Mouse (Mus musculus) heart, embryonic 14.5 days (tissue): ENCODE results near the gene Paqr4. TPM values are rescaled to one million over a fixed set of nuclear protein-coding genes. Genes with fewer than 3 reads are reported as not detected.
"Not testable (repeated sequence)": the region's sequence is repeated elsewhere in the genome, so short reads cannot be mapped to it uniquely, and the experiment has no call there.

Source experiments
- ATAC-seq: fragments of 200-750 bp; cut with Nextera tagmentation; 2 replicates; pipeline ENCODE4 v1.8.0; 2017; ENCODE audit warnings: low read depth, moderate TSS enrichment; ENCODE audit not compliant: insufficient number of reproducible peaks, insufficient read depth, low FRiP score
- H3K27ac ChIP-seq, 2 experiments: fragments of 200-500 bp in 1 of 2; fragments of 300-500 bp in 1 of 2; sonication (generic) in 1 of 2; replicated peaks in 1 of 2; 2 replicates each; pipeline ENCODE4 v1.5.1; 2012 to 2014; ENCODE audit warnings: low read depth in 2 of 2, low read length in 2 of 2, control low read depth in 1 of 2, mild to moderate bottlenecking in 1 of 2, mixed read lengths in 1 of 2; ENCODE audit not compliant: control insufficient read depth in 1 of 2, insufficient read depth in 1 of 2
- H3K27me3 ChIP-seq: fragments of 300-500 bp; sonication (generic); 2 replicates; pipeline ENCODE4 v1.6.1; 2014; ENCODE audit warnings: mild to moderate bottlenecking, low read length, control low read depth; ENCODE audit not compliant: control insufficient read depth, insufficient read depth
- H3K36me3 ChIP-seq: fragments of 300-500 bp; sonication (generic); 2 replicates; pipeline ENCODE4 v1.6.1; 2014; ENCODE audit warnings: mild to moderate bottlenecking, control low read depth, low read length, mixed read lengths; ENCODE audit not compliant: control insufficient read depth, insufficient read depth
- H3K4me1 ChIP-seq, 2 experiments: fragments of 200-500 bp in 1 of 2; fragments of 300-500 bp in 1 of 2; sonication (generic) in 1 of 2; 2 replicates each; pipeline ENCODE4 v1.6.1; 2012 to 2014; ENCODE audit warnings: low read length in 2 of 2, control low read depth in 1 of 2, mixed read lengths in 1 of 2; ENCODE audit not compliant: control insufficient read depth in 2 of 2, insufficient read depth in 2 of 2
- H3K4me2 ChIP-seq: fragments of 300-500 bp; sonication (generic); 2 replicates; pipeline ENCODE4 v1.6.1; 2014; ENCODE audit warnings: mild to moderate bottlenecking, low read length
- H3K4me3 ChIP-seq, 2 experiments: fragments of 200-500 bp in 1 of 2; fragments of 300-500 bp in 1 of 2; sonication (generic) in 1 of 2; 2 replicates each; pipeline ENCODE4 v1.5.1; 2012 to 2014; ENCODE audit warnings: low read length in 2 of 2, mild to moderate bottlenecking in 2 of 2, control low read depth in 1 of 2, low read depth in 1 of 2, moderate library complexity in 1 of 2; ENCODE audit not compliant: control insufficient read depth in 1 of 2, insufficient read depth in 1 of 2
- H3K9ac ChIP-seq: fragments of 300-500 bp; sonication (generic); 2 replicates; pipeline ENCODE4 v1.6.1; 2014; ENCODE audit warnings: mild to moderate bottlenecking, low read length
- H3K9me3 ChIP-seq: fragments of 300-500 bp; sonication (generic); 2 replicates; pipeline ENCODE4 v1.6.1; 2016; ENCODE audit warnings: low read length, control low read depth; ENCODE audit not compliant: control insufficient read depth
- WGBS: fragments of 180-500 bp; shearing (Covaris S2); extraction: QIAGEN DNeasy Blood & Tissue Kit; methylation state at CpG from one replicate; pipeline ENCODE4 v1.1.7; 2014; 5-methylcytosine and 5-hydroxymethylcytosine counted together
- polyA plus RNA-seq: library from polyadenylated mRNA; unstranded; fragments of >200 nt; fragmentation: Nextera tagmentation; extraction: Ambion mirVana; gene quantifications from 2 replicates; pipeline ENCODE4 v1.2.1, GENCODE M21; 2014

Gene Paqr4
- polyA plus RNA-seq, 1 experiment from 2014 or later = 12.7 TPM

DNA sequence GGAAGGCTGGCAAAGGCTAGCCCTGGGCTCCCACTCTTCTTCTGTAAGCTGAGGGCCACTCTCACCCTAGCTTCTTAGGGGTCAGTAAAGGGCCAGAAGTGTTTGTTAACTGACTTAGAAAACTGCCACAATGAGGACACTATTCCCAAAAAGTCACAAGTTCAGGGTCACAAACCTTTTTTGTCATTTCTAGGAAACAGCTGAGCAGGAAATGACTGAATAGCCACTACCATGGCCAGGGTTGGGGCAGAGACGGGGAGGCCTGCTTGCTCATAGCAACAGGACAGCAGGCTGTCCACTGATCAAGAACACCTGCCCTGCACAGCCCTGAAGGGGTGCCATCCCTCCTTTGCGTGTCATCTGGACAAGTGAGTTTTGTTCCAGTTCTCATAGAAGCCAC lies 36.5 kb upstream of the Paqr4 start:
- H3K4me2 ChIP-seq = no peak overlapping the region
- no peaks in the 10 kb centered on the region for H3K9me3 ChIP-seq
- no peaks in the 10 kb centered on the region for H3K4me1 ChIP-seq
- H3K27ac ChIP-seq = no peak overlapping the region
- ATAC-seq = no peak
- 62% methylated on average over 2 of the region's 2 CpGs for WGBS
- no peaks in the 10 kb centered on the region for H3K36me3 ChIP-seq
- H3K9ac ChIP-seq = no peak overlapping the region
- no peaks in the 10 kb centered on the region for H3K27me3 ChIP-seq
- no peak overlapping the region for H3K4me3 ChIP-seq

- H3K9ac ChIP-seq = no peak overlapping the region
- 73% methylated on average over 10 of the region's 10 CpGs for WGBS
- H3K27ac ChIP-seq = no peak overlapping the region
- H3K36me3 ChIP-seq = no peaks in the 10 kb centered on the region
- H3K27me3 ChIP-seq = no peaks in the 10 kb centered on the region
- ATAC-seq = no peak
- H3K4me3 ChIP-seq = no peak overlapping the region
- no peaks in the 10 kb centered on the region for H3K9me3 ChIP-seq
- H3K4me1 ChIP-seq = no peaks in the 10 kb centered on the region
- no peak overlapping the region for H3K4me2 ChIP-seq
Observed at GRCm38 (mm10) chr17:23776216-23776615, 35.5 kb upstream of the Paqr4 start.

- H3K36me3 ChIP-seq = no peaks in the 10 kb centered on the region
- H3K4me1 ChIP-seq = peaks cover 3 to 9% of the 10 kb centered on the region in 2 experiments; a peak in 3 of 4 replicates
- no peaks in the 10 kb centered on the region for H3K9me3 ChIP-seq
- WGBS = 7% methylated on average over 12 of the region's 12 CpGs
- no peaks in the 10 kb centered on the region for H3K27me3 ChIP-seq
- H3K27ac ChIP-seq = no peak overlapping the region
- ATAC-seq = 0 out of 2 replicates have a peak, but pooled peaks have one; percentile 26
- H3K4me3 ChIP-seq = no peak overlapping the region
- H3K9ac ChIP-seq = no peak overlapping the region
- H3K4me2 ChIP-seq = no peak overlapping the region
Observed at GRCm38 (mm10) chr17:23774090-23774489, 33.4 kb upstream of the Paqr4 start.

DNA sequence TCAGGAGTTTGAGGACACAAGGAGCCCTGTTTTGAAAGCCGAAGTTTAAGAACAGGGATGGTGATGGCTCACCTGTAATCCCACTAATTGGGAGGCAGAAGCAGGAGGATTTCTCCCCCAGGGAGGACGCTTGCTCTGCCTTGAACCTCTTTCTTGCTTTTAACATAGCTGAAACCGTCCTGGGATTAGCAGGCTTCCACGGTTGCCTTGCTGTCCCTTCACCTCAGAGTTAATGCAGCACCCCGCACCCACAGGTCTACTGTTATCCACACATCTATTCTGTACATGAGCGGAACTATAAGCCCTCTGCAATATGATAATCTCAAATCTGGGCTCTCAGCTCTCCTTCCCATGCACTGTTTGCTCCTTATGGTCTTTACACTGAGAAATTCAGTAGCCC lies 33.0 kb upstream of the Paqr4 start:
- H3K9ac ChIP-seq = no peak overlapping the region
- H3K9me3 ChIP-seq = no peaks in the 10 kb centered on the region
- no peaks in the 10 kb centered on the region for H3K27me3 ChIP-seq
- H3K4me2 ChIP-seq = no peak overlapping the region
- peaks cover 4% of the 10 kb centered on the region; the same call in 1 of the 2 replicates for H3K36me3 ChIP-seq
- 70% methylated on average over 6 of the region's 6 CpGs for WGBS
- no peak overlapping the region for H3K27ac ChIP-seq
- no peak overlapping the region for H3K4me3 ChIP-seq
- peaks cover 3 to 9% of the 10 kb centered on the region in 2 experiments; a peak in 3 of 4 replicates for H3K4me1 ChIP-seq
- ATAC-seq = no peak

GRCm38 (mm10) chr17:23772219-23772556 lies 31.5 kb upstream of the Paqr4 start:
- not testable (repeated sequence) for H3K4me3 ChIP-seq, H3K27ac ChIP-seq, H3K36me3 ChIP-seq, H3K4me1 ChIP-seq, ATAC-seq, H3K9me3 ChIP-seq, H3K27me3 ChIP-seq, H3K9ac ChIP-seq
- 81% methylated on average over 2 of the region's 2 CpGs for WGBS
- peak overlapping the region; percentile 36; the same call in 1 of the 2 replicates for H3K4me2 ChIP-seq

DNA sequence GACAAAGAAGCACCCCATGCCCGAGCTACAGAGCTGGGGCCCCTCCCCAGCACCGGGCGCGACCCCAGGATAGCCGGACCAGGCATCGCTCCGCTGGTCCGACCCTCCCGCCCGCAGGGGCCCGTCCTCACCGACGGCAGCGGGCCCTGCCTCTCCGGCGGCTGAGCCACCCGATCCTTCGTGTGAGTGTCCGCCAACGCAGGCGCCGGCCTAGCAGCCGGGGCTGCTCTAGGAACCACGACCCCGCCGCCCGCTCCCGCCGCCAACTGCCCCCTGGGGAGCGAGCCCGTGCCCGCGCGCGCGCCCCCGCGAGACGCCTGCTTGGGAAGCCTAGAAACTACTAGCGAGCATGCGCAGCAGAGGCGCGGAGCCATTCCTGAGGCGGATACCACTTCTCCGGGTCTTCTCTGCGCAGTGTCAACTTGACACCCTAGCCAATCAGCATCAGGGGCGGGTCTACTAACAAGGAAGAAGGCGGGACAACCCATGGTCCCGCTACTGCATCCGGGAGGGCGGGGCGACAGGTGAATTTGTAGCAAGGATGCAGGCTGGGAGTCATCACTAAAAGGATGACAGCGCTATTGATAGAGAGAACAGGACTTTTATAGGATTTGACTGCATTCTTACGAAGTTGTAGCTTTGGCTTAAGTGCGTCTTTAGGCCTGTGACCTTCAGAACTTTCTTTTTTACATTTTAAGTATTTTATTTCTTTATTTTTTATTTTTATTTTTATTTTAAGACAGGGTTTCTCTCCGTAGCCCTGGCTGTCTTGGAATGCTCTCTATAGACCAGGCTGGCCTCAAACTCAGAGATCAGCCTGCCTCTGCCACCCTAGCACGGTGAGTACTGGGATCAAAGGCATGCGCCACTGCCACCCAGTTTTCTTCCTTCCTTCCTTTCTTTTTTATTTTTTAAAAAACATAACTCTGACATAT lies 30.9 kb upstream of the Paqr4 start, which contains the start of gene Flywch1:
Gene Flywch1, minus strand, starts transcription at position 319 of the 935 bp plus-strand sequence.
- WGBS = 4% methylated on average over 58 of the region's 58 CpGs
- peak; percentile 97 for ATAC-seq
- no peaks in the 10 kb centered on the region for H3K27me3 ChIP-seq
- H3K27ac ChIP-seq = peak within 1 kb of the TSS; percentile 74 to 76
- H3K4me2 ChIP-seq = peak within 1 kb of the TSS; percentile 84
- H3K36me3 ChIP-seq = peaks cover 8% of the 10 kb centered on the region; the same call in 1 of the 2 replicates
- peak within 1 kb of the TSS; percentile 85 for H3K9ac ChIP-seq
- H3K9me3 ChIP-seq = no peaks in the 10 kb centered on the region
- peaks cover 3 to 9% of the 10 kb centered on the region in 2 experiments; a peak in 3 of 4 replicates for H3K4me1 ChIP-seq
- peak within 1 kb of the TSS; percentile 68 to 95 for H3K4me3 ChIP-seq

DNA sequence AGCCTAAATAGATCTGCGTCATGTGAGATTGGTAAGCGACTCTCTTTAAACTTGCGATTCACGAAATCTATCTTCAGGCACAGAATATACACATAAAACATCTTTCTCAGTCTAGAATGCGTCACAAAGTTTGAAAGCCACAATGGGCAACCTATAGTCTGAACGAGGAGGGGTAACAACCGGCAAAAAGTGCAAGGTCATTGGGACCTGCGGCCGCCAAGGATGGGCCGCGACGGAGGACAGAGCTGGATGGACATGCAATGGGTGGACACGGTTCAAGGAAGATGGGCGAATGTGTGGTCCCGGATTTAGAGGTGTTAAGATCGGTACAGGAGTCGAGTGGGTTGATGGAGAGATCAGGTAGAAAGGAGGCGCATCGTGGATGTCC lies 30.2 kb upstream of the Paqr4 start:
- Histone ChIP-seq H3K27me3 (no peaks in the 10 kb centered on the region), H3K9me3 (no peaks in the 10 kb centered on the region), H3K4me3 (peak overlapping the region; percentile 68 to 95), H3K27ac (peak overlapping the region; percentile 74 to 76), H3K9ac (peak overlapping the region; percentile 85), H3K4me2 (peak overlapping the region; percentile 84), H3K4me1 (peaks cover 3 to 9% of the 10 kb centered on the region in 2 experiments; a peak in 3 of 4 replicates), H3K36me3 (peaks cover 8% of the 10 kb centered on the region; the same call in 1 of the 2 replicates)
- WGBS = 1% methylated on average over 18 of the region's 19 CpGs
- peak; percentile 6; the same call in 1 of the 2 replicates for ATAC-seq
